Mouse (Mus musculus): Measurements from ENCODE around the gene Aym1.
"Not testable (repeated sequence)": the region's sequence is repeated elsewhere in the genome, so short reads cannot be mapped to it uniquely, and the experiment has no call there.

The Aym1 gene

GRCm38 (mm10) chr5:113354311-113354710 lies 2.8 kb upstream of the Aym1 start:
- DNase-seq (ENCODE audit: low spot score), result no peak

GRCm38 (mm10) chr5:113357656-113358055 lies 562 bp downstream of the Aym1 start:
- no peak for DNase-seq (ENCODE audit: low spot score)

GRCm38 (mm10) chr5:113358833-113359232 lies 1.7 kb downstream of the Aym1 start:
- DNase-seq (ENCODE audit: low spot score), result no peak

- no peak for DNase-seq (ENCODE audit: low spot score)
Measured at GRCm38 (mm10) chr5:113361283-113361682, 4.2 kb downstream of the Aym1 start.

- DNase-seq (ENCODE audit: low spot score), result no peak
Measured at GRCm38 (mm10) chr5:113362258-113362996, 5.3 kb downstream of the Aym1 start.

GRCm38 (mm10) chr5:113363177-113363576 lies 6.1 kb downstream of the Aym1 start:
- no peak for DNase-seq (ENCODE audit: low spot score)

- peak; percentile 69 for DNase-seq (ENCODE audit: low spot score)
Measured at GRCm38 (mm10) chr5:113365921-113366320, 8.8 kb downstream of the Aym1 start.

- not testable (repeated sequence) for DNase-seq (ENCODE audit: low spot score)
Measured at GRCm38 (mm10) chr5:113367726-113368125, 10.6 kb downstream of the Aym1 start.

- no peak for DNase-seq (ENCODE audit: low spot score)
Measured at GRCm38 (mm10) chr5:113369262-113369868, 12.3 kb downstream of the Aym1 start.

GRCm38 (mm10) chr5:113372449-113372848 lies 15.4 kb downstream of the Aym1 start:
- no peak for DNase-seq (ENCODE audit: low spot score)

GRCm38 (mm10) chr5:113372995-113373950 lies 16.2 kb downstream of the Aym1 start:
- DNase-seq (ENCODE audit: low spot score), result peak; percentile 52

GRCm38 (mm10) chr5:113374290-113374689 lies 17.2 kb downstream of the Aym1 start:
- no peak for DNase-seq (ENCODE audit: low spot score)

- peak; percentile 60 for DNase-seq (ENCODE audit: low spot score)
Measured at GRCm38 (mm10) chr5:113375783-113376182, 18.7 kb downstream of the Aym1 start.

- no peak for DNase-seq (ENCODE audit: low spot score)
Measured at GRCm38 (mm10) chr5:113376292-113376691, 19.2 kb downstream of the Aym1 start.

GRCm38 (mm10) chr5:113379416-113379815 lies 22.3 kb downstream of the Aym1 start:
- DNase-seq (ENCODE audit: low spot score), result no peak

- DNase-seq (ENCODE audit: low spot score), result no peak
Measured at GRCm38 (mm10) chr5:113380553-113380952, 23.5 kb downstream of the Aym1 start.

- DNase-seq (ENCODE audit: low spot score), result no peak
Measured at GRCm38 (mm10) chr5:113382580-113382979, 25.5 kb downstream of the Aym1 start.

- DNase-seq (ENCODE audit: low spot score), result no peak
Measured at GRCm38 (mm10) chr5:113393766-113394165, 36.7 kb downstream of the Aym1 start.

- no peak for DNase-seq (ENCODE audit: low spot score)
Measured at GRCm38 (mm10) chr5:113396286-113396934, 39.3 kb downstream of the Aym1 start.

GRCm38 (mm10) chr5:113397443-113398317 lies 40.6 kb downstream of the Aym1 start:
- DNase-seq (ENCODE audit: low spot score), result no peak

- no peak for DNase-seq (ENCODE audit: low spot score)
Measured at GRCm38 (mm10) chr5:113402702-113403101, 45.6 kb downstream of the Aym1 start.
